Mouse (Mus musculus) ovary, postnatal 14 days (tissue): ENCODE measurements around the gene Tesk2.
"Not testable (repeated sequence)": the region's sequence is repeated elsewhere in the genome, so short reads cannot be mapped to it uniquely, and the experiment has no call there.

ENCODE experiments used
- DNase-seq: peaks from one replicate; pipeline ENCODE4 v3.0.0; 2022; ENCODE audit warnings: low spot score

The Tesk2 gene

GRCm38 (mm10) chr4:116794273-116794672 is 73.5 kb downstream of the Tesk2 start:
- DNase-seq = no peak

- DNase-seq = no peak
Observed at GRCm38 (mm10) chr4:116796442-116797110, 75.8 kb downstream of the Tesk2 start.

DNA sequence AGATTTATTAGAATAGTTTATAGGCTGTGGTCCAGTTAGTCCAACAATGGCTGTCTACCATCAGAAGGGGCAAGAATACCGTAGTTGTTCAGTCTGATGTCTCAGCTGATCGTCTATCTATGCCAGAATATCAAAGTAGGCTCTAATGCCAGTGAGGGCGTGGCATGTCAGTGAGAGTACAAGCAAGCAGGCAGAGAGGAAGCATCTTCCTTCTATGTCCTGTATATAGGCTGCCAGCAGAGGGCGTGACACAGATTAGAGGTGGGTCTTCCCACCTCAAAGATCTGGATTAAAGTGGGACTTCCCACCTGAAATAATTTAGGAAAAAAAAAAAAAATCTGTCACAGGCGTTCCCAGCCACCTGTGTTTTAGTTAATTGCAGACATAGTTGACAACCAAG is 79.2 kb downstream of the Tesk2 start:
- no peak for DNase-seq

DNA sequence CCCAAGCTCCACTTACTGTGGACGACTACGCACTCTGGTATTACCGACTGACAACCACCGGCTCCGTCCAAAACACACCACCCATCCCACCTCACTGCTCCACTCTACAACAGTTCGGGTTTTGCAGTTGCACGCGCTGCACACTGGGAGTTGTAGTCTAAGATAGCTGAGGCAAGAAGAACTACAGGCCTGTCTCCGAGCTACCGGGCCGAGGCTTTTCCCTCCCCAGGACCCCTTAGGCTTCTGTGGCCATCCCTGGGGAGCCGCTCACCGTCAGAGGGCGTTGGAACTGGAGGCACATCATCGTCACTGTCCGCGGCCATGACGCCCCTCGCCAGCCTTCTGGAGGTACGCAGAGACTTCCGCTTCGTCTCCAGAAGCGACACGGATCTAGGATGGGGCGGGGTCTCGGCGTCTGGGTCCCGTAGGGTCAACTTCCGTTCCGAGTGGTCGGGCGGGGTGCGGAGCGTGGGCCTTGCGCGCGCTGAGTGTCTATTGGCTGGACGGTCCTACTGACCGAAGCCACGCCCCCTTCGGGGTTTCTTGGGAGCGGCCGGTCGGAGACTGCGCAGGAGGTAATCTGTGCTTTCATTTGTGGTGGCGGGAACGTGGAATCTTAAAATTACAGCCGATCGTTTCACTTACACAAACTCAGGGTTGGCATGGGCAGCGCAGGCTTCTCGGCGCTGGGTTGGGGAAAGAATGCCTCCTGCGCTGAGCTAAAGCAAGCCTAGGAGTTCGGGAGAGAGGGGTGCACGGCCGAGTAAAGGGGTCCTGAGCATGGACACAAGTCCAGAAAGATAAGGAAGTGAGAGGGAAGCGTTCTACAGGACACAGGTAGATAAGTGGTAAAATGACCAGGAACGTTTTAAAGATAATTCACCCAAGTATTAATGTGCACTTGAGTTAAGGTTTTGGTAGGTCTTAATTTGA is 86.7 kb downstream of the Tesk2 start, which contains the start of the genes Toe1 and Mutyh:
Gene Toe1 (minus strand): TSS at position 444 of the 933 bp plus-strand sequence.
Gene Mutyh (plus strand): TSS at position 527 of the 933 bp plus-strand sequence.
- peak; percentile 84 for DNase-seq

DNA sequence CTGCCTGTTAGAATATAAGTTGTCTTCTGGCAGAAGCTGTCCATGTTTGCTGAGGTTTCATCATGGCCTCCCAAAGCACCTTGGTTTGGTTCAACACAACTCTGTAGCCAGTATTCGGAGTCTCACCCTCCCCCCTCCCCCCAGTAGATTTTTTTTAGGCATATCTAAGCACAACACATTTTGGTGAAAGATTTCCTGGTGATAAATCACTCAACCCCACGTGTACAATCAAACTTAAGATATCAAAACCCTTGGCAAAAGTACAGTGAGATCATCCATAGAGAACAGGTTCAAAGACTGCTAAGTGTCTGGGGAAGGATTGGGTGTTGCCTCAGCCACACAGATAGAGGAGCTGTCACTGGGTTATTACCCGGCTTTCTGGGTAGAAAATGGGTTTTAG is 90.3 kb downstream of the Tesk2 start:
- no peak for DNase-seq

GRCm38 (mm10) chr4:116815276-116815675 is 94.5 kb downstream of the Tesk2 start:
- no peak for DNase-seq

DNA sequence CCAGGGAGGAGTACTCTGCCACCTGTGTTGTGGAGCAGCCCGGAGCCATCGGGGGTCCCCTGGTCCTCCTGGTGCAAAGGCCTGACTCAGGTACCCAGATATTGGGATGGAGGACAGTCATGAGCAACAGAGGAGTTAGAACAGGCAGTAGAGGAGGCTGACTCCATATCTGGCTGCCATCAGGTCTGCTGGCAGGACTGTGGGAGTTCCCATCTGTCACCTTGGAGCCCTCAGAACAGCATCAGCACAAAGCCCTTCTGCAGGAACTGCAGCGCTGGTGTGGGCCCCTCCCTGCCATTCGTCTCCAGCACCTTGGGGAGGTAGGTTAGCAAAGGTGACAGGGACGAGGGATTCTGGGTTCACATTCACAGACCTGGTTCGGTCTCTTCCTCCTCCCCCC is 96.7 kb downstream of the Tesk2 start:
- DNase-seq = no peak

DNA sequence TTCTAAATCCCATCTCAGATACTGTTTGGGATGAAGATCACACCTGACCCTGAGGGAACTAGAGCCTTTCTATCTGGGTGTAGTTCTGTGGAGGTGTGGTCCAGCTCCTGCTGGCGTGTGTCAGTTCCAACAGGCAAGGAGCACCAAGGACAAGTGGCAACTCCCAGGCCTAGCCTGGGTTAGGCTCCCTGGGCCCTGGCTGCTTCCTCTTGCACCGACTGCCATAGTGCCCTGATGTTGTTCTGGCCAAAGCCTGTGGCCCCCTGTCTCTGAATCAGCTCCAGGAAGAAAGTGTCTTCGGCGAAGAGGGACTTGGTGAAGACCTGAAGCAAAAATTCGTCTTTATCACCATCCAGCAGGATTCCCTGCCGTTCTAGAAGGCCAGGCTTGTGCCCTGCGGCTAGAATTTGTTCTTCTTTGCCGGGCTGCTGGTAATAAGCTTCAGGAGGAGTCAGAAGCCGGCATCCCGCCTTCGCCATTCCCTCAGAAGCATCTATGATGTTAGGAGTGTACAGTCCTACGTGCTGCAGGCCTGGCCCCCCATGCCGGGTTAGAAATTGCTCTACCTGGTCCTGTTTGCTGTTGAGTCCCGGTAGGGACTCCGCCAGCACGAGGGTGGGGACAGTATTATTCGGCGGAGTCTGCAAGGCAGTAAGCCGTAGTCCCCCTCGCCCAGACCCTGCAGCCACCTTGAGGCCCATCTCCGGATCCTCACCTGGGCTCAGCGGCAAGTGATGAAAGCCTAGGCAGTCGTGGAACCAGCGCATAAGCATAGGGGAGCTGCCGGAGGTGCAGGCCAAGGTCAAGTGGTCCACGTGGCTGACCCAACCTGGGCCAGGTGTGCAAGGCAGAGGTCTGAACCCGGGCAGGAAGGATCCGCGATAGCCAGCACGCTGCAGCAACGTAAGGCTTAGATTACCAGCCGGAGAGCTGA is 99.5 kb downstream of the Tesk2 start:
- DNase-seq = no peak

DNA sequence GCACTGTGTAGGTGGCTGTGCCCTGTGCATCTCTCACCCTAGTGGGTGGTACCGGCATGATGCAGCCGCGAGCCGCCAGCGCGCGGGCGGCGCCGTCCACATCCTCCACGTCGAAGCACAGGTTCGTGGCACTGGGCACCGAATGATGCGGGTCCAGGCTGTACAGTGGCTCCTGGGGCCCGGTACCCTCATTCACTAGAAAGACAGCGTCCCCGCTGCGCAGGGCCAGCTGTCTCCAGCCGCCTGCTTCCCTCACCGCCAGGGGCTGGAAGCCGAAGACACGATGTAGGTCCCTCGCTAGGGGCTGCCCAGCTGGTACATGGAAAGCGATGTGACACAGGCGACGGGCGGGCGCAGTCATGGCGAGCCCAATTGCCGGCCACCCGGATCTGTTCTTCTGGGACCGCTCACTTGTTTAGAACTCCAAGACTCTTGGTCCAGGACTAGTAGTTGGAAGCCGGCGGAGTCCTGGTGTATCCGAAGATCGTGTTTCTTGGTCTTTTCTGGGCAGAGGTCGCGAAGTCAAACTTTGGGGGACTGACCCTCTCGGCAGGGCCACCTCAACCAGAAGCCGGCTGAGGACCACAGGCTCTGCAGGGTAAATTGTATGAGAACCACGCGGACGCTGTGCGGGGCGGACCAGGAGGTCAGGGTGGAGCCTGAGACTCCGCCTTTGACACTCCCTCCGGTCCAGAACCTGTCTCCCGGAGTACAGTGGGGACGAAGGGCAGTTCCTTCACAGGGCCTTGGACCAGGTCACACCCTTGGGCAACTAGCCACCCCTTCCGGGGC is 100.3 kb downstream of the Tesk2 start:
- peak; percentile 53 for DNase-seq

DNA sequence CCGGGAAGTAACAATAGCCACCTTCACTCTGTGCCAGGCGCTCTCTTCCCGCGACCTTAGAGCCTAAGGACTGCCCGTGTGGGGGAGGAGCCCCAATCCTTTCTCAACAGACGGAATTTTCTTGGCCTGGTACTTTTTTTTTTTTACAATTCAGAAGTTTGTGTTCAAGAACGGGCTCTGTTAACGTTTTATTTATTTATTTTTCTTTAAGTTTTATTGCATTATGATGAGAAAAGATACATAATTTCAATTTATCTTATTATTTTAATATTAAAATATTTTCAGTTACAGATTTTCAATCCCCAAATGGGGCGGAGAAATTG is 100.9 kb downstream of the Tesk2 start, which contains the start of gene Hpdl:
Gene Hpdl (minus strand): TSS at position 14 of the 323 bp plus-strand sequence.
- no peak for DNase-seq

- DNase-seq = peak; percentile 61
Observed at GRCm38 (mm10) chr4:116824541-116825004, 103.8 kb downstream of the Tesk2 start.

DNA sequence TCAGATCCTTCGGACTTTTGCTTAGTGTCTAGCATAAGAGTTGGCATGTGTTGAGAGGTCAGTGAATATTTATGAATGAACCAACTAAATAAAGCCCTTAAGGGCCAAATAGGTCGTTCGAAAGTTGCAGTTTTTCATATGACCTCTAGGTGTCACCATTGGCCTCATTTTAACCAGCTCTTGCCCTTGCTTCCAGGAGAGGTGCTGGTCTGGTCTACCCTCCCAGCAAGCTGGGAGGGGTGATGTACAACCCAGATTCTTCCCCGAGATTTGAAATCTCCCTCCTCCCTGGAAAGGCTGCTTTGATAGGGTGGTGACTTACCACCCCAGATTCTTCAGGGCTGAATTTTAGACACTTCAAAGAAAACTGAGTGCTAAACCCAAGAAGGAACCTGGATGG is 107.1 kb downstream of the Tesk2 start:
- peak; percentile 27 for DNase-seq

GRCm38 (mm10) chr4:116829364-116830069 is 108.8 kb downstream of the Tesk2 start:
- DNase-seq = no peak

- DNase-seq = no peak
Observed at GRCm38 (mm10) chr4:116830070-116830368, 109.3 kb downstream of the Tesk2 start.

DNA sequence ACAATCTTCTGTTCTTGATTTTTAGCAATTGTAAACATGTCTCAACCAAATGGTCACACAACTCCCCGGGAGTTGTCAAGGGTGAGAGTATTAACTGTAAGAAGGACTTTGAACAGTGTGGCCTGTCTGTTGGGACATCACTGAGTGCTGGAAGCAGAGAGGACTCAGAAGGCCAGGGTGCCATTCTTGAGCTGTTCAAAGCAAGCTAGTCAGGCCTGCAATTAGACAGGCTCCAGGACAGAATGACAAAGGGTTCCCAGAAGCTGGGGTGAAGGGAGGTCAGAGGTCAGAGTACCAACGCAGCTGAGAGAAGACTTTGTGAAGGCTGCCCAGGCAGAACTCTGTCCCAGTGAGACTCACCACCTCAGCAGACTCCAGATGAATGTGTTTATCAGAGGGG is 118.3 kb downstream of the Tesk2 start:
- no peak for DNase-seq

DNA sequence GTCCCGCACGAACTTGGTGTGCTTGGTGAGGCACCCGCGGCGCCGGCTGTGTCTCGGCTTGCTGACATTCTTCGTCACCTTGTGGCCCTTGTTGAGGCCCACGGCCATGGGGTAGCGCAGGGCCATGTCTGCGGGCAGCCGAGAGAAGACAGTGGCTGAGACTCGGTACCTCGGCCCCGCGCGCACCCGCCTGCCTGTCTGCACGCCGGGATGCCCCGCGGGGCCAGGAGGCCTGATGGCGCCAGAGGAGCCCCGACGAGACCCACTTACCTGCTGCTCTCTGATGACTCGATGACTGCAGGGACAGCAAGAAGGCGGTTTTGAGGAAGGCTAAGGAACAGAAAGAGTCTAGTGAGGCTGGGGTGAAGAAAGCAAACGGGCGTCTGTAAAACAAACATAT is 119.3 kb downstream of the Tesk2 start:
- not testable (repeated sequence) for DNase-seq

DNA sequence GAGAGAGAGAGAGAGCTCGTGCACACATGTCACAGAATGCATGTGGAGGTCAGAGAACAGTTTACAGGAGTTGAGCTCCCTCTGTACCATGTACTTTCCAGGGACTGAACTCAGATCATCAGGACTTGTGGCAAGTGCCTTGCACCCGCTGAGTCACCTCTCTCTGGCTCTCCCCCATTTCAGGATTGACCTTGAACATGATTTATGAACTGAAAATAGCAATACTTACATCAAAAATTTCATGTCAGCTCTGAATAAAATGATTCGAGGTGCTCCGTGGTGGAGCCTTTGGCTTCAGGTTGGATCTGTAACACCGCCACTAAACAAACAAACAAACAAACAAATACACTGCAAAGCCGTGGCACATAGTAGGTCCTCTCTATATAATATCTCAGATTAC is 120.1 kb downstream of the Tesk2 start:
- DNase-seq = no peak

- no peak for DNase-seq
Observed at GRCm38 (mm10) chr4:116844324-116844723, 123.6 kb downstream of the Tesk2 start.

DNA sequence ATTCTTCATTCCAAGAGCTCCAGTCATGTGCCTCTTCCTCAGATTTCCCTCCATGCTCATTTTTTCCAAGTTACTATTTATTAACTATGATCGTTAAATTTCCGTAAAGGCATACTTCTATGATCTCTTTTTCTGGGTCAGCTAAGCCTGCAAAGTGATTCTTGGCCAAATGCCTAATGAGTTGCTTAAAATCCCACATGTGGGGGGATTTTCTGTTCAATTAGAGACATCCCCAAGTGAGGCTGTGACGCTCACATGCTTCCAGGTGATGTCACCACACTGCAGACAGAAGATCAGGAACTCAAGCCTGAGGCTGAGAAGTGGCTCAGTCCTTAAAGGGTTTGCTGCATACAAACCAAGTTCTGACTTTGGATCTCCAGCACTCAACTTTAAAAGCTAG is 129.2 kb downstream of the Tesk2 start:
- DNase-seq = no peak

DNA sequence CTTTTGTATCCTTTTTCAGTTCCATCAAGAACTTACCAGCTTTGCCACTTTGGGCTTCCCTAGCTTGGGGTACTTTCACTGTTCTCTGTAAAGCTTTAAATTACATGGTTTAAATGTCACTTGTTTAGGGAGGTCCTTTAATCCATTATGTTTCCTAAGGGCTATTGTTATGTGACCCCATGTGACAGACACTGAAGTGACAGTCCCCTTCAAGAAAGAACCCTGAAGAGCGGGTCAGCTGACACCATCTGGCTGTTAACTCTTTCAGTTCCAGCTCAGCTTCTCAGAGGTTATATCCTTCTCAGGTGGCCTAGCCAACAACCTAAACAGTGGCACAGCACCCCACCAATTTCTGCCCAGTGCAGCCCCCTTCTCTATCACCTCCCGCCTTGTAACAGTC is 133.5 kb downstream of the Tesk2 start:
- no peak for DNase-seq
